Mouse (Mus musculus): ENCODE data around the gene Aifm3.

DNA sequence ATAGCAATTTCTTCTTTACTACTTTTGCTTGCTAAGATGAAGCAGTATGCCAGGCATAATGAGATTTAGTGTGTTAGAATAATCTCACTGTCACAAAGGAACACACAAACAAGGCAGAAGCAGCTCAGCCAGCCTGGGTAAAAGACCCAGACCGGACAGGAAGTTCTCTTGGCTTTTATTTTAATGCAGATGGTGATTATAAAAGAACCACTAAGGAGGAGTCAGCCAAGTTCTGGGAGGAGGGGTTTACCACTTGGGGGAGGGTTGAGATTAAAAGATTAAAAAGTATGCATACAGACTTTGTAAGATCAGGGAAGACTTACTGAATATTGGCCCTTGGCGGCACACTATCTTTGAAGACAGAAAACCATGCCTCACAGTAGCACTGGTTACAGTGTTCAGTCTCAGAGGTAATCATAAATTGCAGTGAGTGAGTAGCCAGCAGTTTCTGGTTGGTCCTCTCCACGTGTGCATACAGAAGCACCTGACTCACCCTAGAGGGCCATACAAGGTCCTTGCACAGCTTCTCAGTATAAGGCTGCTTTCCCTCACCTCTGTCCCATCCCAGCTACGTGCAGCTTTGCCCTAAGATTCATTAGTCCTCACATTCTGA lies 11.0 kb upstream of the Aifm3 start:
- TF ChIP-seq CTCF (IDR thresholded peaks at IDR 0.05; ENCODE audit: control insufficient read depth, insufficient read depth, low read length) (no peak), POLR2A (IDR thresholded peaks at IDR 0.05; ENCODE audit: borderline replicate concordance, control insufficient read depth, low read depth, low read length) (no peak)

Data from bone marrow, adult 2 months (tissue).